Mouse (Mus musculus) layer of hippocampus, adult 18-20 months (tissue): Measurements from ENCODE around the gene Dpy19l3. TPM values are rescaled to one million over a fixed set of nuclear protein-coding genes. Genes with fewer than 3 reads are reported as not detected.
A peak's percentile ranks its signal among the peaks of the same experiment; 100 is the strongest.

ENCODE experiments used
- DNase-seq, 2 experiments: peaks; one replicate each; pipeline ENCODE4 v3.0.0; 2022; ENCODE audit warnings: low spot score in 2 of 2
- total RNA-seq, 2 experiments: library from RNA; stranded (reverse); gene quantifications; 2 replicates each; pipeline ENCODE4 v1.2.3; 2021

Dpy19l3 gene
- total RNA-seq, 2 experiments from 2014 or later = 85.2 to 94.9 TPM

DNA sequence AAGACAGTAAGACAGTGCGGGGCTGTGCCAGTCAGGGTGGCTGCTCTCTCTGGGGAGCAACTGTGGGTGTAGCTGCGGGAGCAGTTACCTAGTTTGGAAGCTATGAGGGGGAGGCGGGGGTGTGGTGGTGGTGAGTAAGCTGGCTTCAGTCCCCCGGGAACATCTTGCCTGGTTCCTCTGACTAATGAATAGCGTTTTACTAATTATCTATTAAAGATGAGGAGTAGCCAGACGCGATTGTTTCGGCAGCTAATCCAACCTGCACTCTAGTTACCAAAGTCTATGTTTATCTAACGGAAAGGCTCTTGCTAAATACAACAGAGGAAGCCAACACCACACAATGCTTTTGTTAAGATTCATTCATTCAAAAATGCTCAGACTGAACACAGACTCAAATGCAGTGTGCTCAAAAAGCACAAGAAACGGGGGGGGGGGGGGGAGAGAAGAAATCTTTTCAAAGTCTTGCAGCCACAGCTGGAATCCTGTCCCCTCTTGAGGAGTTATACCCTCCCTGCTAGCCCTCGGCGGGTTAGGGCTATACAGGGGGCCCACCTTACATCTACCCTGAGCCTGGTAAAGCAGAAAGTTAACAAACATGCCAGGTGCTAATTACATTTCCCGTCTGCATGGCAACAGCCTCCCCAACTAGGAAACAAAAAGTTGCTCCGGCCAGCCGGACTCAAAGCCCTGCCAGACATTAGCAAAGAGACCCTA lies 778 bp downstream of the Dpy19l3 start:
- peak; percentile 71 to 86 for DNase-seq

DNA sequence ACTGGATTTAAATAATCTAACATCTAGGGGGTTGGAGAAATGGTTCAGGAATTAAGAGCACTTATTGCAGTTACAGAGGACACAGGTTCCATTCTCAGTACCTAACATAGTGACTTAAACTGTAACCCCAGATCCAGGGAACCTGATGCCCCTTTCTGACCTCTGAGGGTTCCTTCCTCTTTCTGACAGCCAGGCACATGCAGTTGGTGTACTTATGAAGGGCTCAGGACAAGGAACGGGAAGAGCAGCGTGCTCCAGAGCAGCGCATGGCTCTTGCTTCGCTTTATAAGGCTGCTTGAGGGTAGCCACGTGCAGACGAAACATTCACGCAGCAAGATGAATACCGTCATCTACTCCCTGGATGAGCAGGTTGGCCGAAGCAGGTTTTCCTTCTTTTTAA lies 3.4 kb downstream of the Dpy19l3 start:
- no peak for DNase-seq

- DNase-seq = no peak
Measured at GRCm38 (mm10) chr7:35747397-35747964, 6.8 kb downstream of the Dpy19l3 start.

- DNase-seq = no peak
Measured at GRCm38 (mm10) chr7:35746686-35747396, 7.4 kb downstream of the Dpy19l3 start.

- no peak for DNase-seq
Measured at GRCm38 (mm10) chr7:35745281-35745702, 9.0 kb downstream of the Dpy19l3 start.

DNA sequence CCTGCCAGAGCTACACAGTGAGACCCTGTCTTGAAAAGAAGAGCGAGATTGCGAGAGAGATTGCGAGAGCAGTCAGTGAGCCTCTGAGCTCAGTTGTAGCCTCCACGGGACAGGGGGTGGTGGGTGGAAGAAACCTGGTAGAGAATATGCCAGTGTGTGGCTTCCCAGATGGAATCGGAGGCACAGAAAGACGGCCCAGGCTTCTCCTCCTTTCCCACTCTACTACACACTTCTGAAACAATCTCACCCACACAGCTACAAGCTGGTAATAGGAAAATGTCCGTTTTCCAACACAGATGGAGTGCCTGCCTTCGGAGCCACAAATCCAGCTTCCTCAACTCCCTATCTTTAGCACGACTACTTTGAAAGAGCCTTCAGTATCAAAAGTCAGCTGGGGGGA lies 9.5 kb downstream of the Dpy19l3 start:
- peak; percentile 84 to 91 for DNase-seq

- no peak for DNase-seq
Measured at GRCm38 (mm10) chr7:35742310-35742709, 11.9 kb downstream of the Dpy19l3 start.

DNA sequence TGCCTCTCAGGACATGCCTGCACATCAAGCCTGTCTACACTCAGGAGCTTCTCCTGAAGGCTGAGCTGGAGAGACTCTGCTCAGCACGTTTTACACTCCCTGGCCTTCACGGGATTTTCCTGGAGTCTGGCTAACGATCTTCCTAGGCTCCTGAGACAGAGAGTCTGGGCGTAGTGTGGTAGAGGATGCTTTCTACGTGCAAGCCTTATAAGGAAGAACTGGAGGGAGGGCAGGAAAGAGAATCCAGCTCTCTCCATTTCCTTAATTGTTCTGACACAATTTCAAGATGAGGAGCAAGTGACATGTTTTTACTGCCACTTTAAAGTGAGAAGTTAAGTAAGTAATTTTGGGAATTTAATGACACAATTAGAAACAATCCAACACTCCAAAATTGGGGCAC lies 12.4 kb downstream of the Dpy19l3 start:
- DNase-seq = no peak

DNA sequence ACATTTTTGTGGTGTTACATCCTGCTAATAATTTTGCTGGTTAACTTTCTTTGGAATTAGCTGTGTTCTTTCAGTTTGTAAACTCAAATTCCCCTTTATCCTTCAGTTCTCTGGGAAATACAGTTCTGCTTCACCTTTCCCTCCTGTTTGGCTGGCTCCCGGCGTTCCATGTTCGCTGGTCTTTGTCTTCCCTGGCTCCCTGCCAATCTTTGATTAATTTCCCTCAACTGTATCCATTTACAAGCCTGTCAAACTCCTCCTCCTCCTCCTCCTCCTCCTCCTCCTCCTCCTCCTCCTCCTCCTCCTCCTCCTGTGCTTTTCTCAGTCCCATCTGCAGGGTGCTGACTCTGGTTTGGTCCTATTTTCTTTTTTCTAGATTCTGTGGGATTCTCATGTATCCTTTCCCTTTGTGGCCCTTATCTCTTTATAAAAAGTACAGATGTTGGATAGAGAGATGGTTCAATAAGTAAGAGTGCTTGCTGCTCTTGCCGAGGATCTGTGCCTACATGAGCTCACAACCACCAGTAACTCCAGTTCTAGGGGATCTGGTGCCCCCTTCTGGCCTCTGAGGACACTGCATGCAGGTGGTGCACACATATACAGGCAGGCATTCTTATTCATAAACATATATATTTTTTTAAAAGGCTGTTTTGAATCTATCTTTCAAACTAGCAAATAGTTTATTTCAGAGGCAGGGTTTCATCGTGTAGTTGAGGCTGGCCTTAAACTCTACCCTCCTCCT lies 13.6 kb downstream of the Dpy19l3 start:
- DNase-seq = peak in 1 of 2 experiments; percentile 70

GRCm38 (mm10) chr7:35738871-35739270 lies 15.4 kb downstream of the Dpy19l3 start:
- no peak for DNase-seq

DNA sequence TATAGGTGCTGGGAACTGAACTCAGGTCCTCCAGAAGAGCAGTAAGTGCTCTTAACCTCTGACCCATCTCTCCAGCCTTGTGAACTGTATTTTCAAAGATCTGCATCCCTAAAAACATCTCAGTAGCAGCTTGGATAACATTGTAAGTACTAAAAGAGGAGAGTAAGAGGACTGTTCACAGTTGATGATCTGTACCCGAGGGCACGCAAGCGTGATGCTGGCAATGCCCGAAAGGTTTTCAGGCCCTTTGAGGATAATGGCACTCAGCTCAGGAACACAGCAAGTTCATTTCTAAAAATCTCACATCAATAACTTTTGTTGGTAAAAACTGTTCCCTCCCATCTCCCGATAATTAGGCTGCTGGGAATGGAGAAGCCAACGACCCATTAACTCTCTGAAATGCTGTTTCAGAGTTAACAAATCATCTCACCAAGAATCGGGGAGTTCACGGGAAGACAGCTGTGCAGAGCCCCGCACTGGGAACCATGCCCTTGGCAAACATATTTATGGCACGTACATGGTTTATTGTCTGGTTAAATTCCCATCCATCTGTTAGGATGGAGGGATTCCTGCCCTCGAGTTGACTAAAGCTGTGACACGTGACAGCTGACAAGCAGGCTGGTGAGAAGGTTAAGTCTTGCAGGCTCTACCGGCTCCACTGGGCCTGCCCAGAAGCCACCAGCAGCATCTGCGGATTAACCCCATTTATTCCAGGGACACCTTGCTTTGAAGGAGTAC lies 20.8 kb downstream of the Dpy19l3 start:
- peak in 1 of 2 experiments; percentile 67 for DNase-seq

GRCm38 (mm10) chr7:35732585-35733059 lies 21.6 kb downstream of the Dpy19l3 start:
- DNase-seq = no peak

DNA sequence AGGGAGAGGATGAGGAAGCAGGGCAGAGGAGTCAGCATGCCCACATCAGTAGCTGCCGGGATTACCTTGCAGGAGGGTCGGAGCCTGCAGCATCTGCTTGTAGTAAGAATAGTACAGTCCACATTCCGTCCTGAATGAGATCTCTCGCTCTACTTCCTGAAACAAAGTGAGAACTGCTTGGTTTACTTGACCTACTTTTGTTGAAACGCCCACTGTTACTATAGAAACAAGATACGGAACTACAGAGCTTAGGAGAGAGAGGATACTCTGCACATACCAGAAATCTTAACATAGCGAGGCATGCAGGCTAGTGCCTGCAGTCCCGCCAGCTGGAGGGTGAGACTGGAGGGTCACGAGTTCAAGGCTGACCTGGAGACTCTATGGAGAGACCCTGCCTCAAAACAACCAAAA lies 24.6 kb downstream of the Dpy19l3 start:
- no peak for DNase-seq

GRCm38 (mm10) chr7:35728376-35728775 lies 25.9 kb downstream of the Dpy19l3 start:
- DNase-seq = no peak

GRCm38 (mm10) chr7:35723035-35723434 lies 31.2 kb downstream of the Dpy19l3 start:
- DNase-seq = no peak

- DNase-seq = no peak
Measured at GRCm38 (mm10) chr7:35718421-35719178, 35.7 kb downstream of the Dpy19l3 start.

DNA sequence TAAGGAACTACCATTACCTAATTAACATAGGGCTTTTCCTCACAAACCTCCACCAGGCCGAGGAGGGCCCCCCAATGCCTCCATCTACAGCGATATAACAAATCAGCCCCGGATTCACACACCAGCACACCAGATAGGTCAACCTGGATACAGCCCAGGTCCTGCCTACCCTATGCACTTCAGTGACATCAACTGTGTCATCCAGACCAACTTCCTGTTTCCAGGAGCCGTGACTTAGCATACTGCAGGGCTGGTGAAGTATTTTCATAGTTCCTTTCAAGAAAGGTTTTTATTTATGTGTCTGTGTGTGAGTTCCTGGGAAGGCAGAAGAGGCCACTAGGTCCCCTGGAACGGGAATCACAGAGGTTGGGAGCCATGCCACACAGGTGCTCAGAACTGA lies 43.9 kb downstream of the Dpy19l3 start:
- DNase-seq = no peak

GRCm38 (mm10) chr7:35708101-35708500 lies 46.2 kb downstream of the Dpy19l3 start:
- no peak for DNase-seq

DNA sequence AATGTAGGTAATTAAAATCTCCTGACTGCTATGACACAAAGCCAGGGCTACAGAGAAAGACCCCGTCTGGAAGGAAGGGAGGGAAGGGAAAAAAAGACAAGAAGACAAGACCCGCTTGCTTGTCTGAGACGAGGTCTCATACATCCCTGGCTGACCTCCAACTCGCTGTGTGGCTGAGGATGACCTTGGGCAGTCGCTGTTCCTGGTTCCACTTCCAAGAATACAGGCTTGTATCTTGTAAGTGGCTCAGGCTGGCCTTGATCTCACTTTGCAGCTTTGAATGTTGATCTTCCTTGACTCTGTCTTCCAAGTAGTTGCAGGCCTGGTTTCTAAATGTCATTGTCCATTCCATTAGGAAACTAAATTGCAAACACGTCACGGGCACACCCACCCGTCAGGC lies 55.2 kb downstream of the Dpy19l3 start:
- DNase-seq = no peak

DNA sequence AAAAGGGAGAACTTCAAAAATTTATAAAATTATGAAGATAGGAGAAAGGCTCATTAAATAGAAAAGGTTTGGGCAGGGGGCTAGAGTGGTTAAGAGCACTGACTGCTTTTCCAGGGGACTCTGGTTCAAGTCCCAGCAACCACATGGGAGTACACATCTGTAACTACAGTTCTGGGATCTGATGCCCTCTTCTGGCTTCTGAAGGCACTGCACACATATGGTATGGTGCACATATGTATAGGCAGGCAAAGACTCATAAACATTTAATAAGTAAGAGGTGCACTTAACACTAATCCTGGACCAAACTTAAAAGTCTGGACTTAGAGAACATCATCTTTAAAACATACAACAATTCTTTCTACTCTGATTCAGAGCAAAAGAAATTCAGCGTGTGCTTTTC lies 56.2 kb downstream of the Dpy19l3 start:
- DNase-seq = no peak
